Mouse (Mus musculus): ENCODE results near the gene Tmem189. TPM values are rescaled to one million over a fixed set of nuclear protein-coding genes. Genes with fewer than 3 reads are reported as not detected.

The Tmem189 gene
- polyA plus RNA-seq, 1 experiment: 113 TPM

GRCm38 (mm10) chr2:167593551-167594250 is 95.9 kb downstream of the Tmem189 start:
- TF ChIP-seq POLR2A (IDR thresholded peaks at IDR 0.05; ENCODE audit: borderline replicate concordance, insufficient read depth, low read length): no peak
- TF ChIP-seq CTCF (IDR thresholded peaks at IDR 0.05; ENCODE audit: borderline replicate concordance, insufficient read depth, low read depth, low read length): no peak
- H3K4me3 ChIP-seq (replicated peaks; ENCODE audit: insufficient read depth, low read depth, low read length): no peak overlapping the region
- no peak for DNase-seq
- H3K4me1 ChIP-seq (ENCODE audit: control insufficient read depth, insufficient read depth, low read length): no peaks in the 10 kb centered on the region
- WGBS: 71% methylated on average over 4 of the region's 4 CpGs
- H3K27me3 ChIP-seq (ENCODE audit: control insufficient read depth, insufficient read depth, low read length): no peaks in the 10 kb centered on the region
- H3K27ac ChIP-seq (ENCODE audit: insufficient read depth, low read length): no peak overlapping the region

Other genes with a start within 250 kb of the Tmem189 start
- 101 and 106 TPM in 2 replicates for gene Rnf114, start 197.2 kb downstream of the Tmem189 start, polyA plus RNA-seq (2012; rRNA removed)
- gene Spata2, start 196.9 kb downstream of the Tmem189 start, polyA plus RNA-seq (2012; rRNA removed): 80.2 and 88.0 TPM in 2 replicates
- 1.1 and 1.9 TPM in 2 replicates for gene Snai1, start 151.6 kb downstream of the Tmem189 start, polyA plus RNA-seq (2012; rRNA removed)
- gene Ube2v1, start 57.7 kb downstream of the Tmem189 start, polyA plus RNA-seq (2012; rRNA removed): 195 and 219 TPM in 2 replicates
- gene Gm20431, start 28.3 kb downstream of the Tmem189 start, polyA plus RNA-seq (2012; rRNA removed): 12.2 and 15.1 TPM in 2 replicates
- 8.2 and 8.7 TPM in 2 replicates for gene Cebpb, start 907 bp downstream of the Tmem189 start, polyA plus RNA-seq (2012; rRNA removed)
- gene Ptpn1, start 242.2 kb upstream of the Tmem189 start, polyA plus RNA-seq (2012; rRNA removed): 24.5 and 25.0 TPM in 2 replicates

Data from cerebellum, adult 2 months (tissue).